Mouse (Mus musculus): ENCODE results near the gene Fam229b. TPM values are rescaled to one million over a fixed set of nuclear protein-coding genes. Genes with fewer than 3 reads are reported as not detected.

Gene Fam229b
- 2.0 TPM for polyA plus RNA-seq (2014; fragmentation: Illumina TruSeq; extraction: RNeasy Lipid Tissue Mini Kit (QIAGEN cat#74804); ENCODE audit: low read depth, low replicate concordance)

DNA sequence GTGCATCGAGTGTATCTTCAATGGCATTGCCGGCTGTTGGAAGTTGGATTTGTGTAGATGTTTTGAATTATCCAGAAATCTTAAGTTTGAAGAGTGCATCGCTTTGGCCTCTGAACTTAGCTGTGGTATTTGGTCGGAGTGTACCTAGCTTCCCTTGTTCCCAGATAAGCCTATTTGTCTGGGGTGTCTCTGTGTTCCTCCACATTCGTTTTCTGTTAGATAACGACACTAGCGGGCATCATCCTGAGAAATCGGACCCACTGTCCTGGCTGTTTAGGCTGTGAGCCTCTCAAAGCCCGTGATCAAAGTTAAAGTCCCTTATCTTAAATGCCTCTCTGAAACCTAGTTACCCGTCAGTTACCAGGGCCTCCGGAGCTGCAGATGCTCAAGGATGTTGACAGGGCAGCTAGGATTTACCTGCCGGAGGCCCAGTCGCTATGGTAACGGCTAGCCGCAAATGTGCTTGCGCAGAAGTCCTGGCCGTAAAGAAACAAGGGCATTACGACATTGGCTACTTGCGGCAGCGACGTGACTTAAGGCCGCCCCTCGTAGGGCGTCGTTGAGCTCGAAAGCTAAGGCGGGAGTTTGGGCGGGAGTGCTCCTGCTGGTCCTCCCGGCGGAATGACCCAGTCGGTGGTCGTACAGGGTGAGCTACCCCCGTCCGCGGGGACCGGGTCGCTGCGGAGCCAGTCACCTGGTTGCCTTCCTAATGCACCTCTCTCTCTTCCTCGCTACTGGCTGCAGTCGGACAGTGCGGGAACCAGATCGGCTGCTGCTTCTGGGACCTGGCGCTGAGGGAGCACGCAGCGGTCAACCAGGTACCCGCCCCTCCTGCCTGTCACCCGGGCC is at the start of gene Fam229b, which contains the start of gene Tube1:
Gene Fam229b (minus strand): TSS at position 453 of the 849 bp plus-strand sequence.
Gene Tube1 (plus strand): TSS at position 515 of the 849 bp plus-strand sequence.

DNA sequence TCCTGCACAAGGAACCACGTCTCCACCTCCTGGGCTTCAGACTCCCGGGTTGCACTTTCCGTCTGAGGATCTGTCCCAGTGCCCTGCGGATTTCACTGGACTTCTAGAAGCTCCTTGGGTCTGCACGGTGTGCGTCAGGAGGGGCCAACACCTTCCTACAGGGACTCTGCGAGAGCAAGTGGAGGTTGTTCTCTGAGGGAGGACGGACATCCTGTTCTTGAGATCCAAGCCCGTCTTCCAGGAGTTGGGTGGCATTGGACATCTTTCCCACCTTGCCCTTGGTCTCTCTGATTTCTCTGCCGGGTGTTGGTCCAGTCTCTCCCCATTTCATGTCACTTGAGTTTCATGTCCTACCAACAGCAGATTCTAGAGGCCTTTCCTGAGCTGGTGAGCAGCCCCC is 30.0 kb upstream of the Fam229b start, which contains the start of gene Ccn6:
Gene Ccn6 (minus strand): TSS at position 101 of the 400 bp plus-strand sequence.

Other genes with a start within 250 kb of the Fam229b start
- 1.5 TPM for gene Lama4, start 168.4 kb downstream of the Fam229b start, polyA plus RNA-seq (2014; fragmentation: Illumina TruSeq; extraction: RNeasy Lipid Tissue Mini Kit (QIAGEN cat#74804); ENCODE audit: low read depth, low replicate concordance)
- gene Tube1, start 62 bp upstream of the Fam229b start, polyA plus RNA-seq (2014; fragmentation: Illumina TruSeq; extraction: RNeasy Lipid Tissue Mini Kit (QIAGEN cat#74804); ENCODE audit: low read depth, low replicate concordance) = 1.9 TPM
- gene Ccn6, start 29.9 kb upstream of the Fam229b start, polyA plus RNA-seq (2014; fragmentation: Illumina TruSeq; extraction: RNeasy Lipid Tissue Mini Kit (QIAGEN cat#74804); ENCODE audit: low read depth, low replicate concordance) = not detected
- gene Fyn, start 234.9 kb upstream of the Fam229b start, polyA plus RNA-seq (2014; fragmentation: Illumina TruSeq; extraction: RNeasy Lipid Tissue Mini Kit (QIAGEN cat#74804); ENCODE audit: low read depth, low replicate concordance) = 9.0 TPM